Mouse (Mus musculus): Measurements from ENCODE around the gene Lce1m.
"Not testable (repeated sequence)": the region's sequence is repeated elsewhere in the genome, so short reads cannot be mapped to it uniquely, and the experiment has no call there.

Gene Lce1m

DNA sequence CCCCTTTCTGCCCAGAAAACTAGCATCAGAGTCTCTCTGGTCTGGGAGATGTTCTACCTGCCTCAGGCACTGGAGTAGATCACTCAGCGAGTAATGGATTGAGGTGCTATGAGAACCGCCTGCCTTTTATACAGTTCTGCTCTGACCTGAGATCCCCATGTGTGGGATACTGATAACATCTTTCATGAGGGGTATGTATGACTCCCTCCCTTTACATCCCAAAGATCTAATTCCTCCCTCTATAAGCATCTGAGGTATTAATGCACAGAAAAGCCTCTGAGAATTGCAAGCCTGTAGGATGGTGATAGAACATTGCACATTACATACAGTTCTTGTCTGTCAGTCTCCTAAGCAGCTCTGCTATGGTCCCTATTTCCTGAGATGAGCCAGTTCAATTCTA is at the start of gene Lce1m:
TSS of gene Lce1m (minus strand) at position 101 of the 400 bp plus-strand sequence.
- in situ Hi-C loops (cut with MboI) = no loop called here

- in situ Hi-C loops (cut with MboI) = not testable (repeated sequence)
These were observed 49.7 kb upstream of the Lce1m start, which contains the start of gene Gm4858 for GRCm38 (mm10) chr3:93068523-93068922. TSS of gene Gm4858 (plus strand) at chr3:93068823.

DNA sequence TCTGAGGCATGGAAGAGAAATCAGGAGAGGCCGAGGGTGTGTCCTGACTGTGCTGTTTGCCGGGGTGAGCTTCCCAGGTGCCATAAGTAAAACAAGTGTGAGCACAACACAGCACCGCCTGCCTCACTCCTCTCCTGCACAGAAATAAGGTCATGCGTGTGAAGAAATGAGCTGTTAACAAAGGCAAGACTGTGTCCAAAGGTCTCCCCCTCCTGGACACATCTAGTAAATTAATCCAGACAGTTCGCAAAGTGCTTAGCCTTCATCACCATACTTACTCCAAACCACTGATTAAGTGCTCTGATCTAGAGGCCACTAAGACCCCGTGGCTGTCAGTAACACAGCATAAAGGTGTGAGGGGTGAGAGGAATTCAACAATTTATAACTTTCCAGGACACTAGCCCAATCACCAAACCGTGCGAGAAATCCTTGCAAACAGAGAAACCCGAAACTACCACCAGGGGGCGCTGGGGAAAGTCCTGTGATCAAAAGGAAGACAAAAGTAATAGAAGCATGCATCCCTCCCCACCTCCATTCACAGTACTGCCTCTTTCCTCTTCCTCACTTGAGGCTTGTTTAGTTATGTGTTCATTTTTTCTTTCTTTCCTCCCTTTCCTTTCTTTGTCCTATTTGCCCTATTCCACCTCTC is 34.1 kb upstream of the Lce1m start:
- in situ Hi-C loops (cut with MboI) = no loop called here

GRCm38 (mm10) chr3:93050182-93050581 is 31.3 kb upstream of the Lce1m start:
- in situ Hi-C loops (cut with MboI) = no loop called here

DNA sequence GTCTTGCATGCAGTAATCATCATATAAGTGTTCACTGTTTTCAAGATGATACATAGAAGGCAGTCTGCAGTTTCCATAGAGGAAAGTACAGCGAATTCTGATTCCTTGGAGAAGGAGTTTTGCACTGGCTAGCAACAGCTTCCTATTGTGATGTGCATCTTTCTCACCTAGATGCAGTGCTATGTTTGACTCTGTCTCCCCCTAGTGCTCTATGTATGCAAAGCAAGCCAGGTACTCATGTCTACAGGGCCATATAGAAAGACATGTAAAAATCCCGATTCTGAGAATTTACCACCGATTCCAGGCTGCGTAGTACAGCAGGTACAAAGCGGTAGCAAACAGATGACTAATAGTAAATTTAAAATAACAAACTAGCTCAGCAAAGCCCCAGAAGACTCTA is 12.6 kb upstream of the Lce1m start:
- in situ Hi-C loops (cut with MboI) = no loop called here

DNA sequence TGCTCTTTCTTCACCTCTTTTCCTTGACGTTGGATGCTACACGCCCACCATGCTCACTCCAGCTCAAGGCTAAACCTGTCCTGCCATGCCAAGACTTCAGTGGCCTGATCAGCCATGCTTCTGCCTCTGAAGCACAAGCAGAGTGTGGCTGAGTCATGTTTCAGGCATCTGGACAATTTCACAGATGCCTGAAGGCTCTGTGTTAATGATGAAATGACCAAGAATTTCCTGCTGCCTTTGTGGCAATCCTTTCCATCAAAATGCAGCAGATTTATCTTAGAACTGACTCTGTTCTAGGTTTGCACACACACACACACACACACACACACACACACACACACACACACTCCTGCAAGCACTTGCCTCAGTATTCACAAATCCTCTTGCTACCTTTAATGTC is 6.6 kb upstream of the Lce1m start:
- in situ Hi-C loops (cut with MboI) = no loop called here

GRCm38 (mm10) chr3:93023411-93024184 is 4.7 kb upstream of the Lce1m start:
- in situ Hi-C loops (cut with MboI) = no loop called here

DNA sequence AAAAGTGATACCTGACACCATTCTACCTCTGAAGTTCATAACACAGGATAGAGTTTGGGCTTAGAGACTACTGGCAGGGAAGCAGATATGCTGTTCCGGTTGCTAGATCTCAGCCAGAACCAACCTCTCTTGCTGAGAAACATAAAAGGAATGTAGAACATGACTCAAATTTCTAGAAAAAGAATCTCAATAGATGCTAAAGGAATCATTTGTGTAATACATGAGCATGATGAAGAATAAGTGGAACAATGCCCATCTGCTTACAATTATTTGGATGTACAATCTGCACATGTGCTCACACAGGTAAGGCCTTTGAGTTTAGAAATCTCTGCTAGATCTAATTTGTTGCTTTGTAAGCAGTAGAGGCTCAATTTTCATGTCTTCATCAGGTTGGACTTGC is 2.3 kb upstream of the Lce1m start:
- in situ Hi-C loops (cut with MboI) = no loop called here

DNA sequence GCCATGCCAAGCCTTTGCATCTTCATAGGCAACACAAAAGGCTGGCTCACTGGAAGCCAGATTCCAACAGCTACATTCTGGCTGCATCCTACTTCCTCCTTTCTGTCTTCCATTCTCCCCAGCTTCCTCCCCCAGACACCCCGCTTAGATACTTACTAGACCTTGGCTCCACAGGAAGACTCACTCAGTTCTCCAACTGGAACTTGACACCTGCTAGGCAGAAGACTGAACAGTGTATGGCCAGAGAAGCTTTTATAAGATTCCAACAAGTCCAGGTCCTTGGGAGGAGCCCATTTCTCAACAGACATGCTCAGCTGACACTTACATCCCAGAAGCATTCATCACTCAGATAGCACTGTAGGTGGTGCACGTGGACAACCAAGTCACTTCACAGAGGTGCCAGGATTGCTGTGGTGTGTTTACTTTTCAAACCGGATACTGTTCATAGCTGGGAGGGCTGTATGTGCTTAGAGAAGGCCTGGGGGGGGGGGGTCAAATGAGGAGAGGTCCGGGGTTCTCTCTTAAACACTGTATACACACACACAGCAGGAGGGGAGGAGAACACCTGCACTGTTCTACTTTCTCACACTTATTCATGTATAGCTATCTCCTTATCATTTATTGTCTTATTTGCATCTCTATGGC is 3.3 kb downstream of the Lce1m start, which contains the start of gene Crct1:
TSS of gene Crct1 (minus strand) at position 228 of the 645 bp plus-strand sequence.
- in situ Hi-C loops (cut with MboI) = no loop called here

- in situ Hi-C loops (cut with MboI) = no loop called here
These were observed 4.0 kb downstream of the Lce1m start for GRCm38 (mm10) chr3:93014871-93015270.

DNA sequence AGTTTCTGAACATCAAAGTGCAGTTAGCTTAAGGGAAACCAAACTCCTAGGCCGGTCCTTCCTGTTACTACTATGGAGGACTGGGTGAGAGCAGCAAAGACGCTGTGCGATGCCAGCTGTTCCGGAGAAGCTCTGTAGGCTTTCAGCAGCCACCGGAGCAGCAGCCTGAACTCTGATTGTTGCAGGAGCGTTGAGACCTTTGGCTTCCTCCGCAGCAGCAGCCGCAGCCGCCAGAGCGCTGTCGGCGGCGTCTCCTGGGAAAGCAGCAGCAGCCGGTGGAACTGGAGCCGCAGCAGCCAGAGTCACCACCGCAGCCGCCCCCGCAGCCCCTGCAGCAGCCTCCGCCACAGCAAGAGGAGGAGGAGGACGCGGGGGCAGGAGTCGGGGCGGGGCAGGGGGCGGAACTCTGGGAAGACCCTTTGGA is 4.5 kb downstream of the Lce1m start:
- in situ Hi-C loops (cut with MboI) = no loop called here

- in situ Hi-C loops (cut with MboI) = no loop called here
These were observed 16.0 kb downstream of the Lce1m start for GRCm38 (mm10) chr3:93002843-93003242.

DNA sequence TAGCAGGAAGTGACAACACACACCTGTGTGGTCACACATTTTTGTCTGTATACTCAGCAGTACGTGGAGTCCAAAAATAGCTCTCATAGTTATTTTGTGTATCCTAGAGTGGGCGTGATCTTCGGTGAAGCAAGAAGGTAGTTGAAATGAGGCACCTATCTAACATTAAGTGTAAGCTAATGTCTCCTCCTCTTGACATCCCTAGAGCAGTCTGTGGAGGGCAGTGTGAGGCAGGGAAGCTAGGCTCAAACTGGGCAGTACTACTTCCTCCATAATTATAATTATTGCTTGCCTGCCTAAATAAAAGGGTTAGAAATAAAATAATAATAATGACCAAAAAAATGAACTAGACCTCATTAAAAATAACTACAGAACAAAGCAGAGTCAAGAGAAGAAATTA is 18.2 kb downstream of the Lce1m start:
- in situ Hi-C loops (cut with MboI) = no loop called here

DNA sequence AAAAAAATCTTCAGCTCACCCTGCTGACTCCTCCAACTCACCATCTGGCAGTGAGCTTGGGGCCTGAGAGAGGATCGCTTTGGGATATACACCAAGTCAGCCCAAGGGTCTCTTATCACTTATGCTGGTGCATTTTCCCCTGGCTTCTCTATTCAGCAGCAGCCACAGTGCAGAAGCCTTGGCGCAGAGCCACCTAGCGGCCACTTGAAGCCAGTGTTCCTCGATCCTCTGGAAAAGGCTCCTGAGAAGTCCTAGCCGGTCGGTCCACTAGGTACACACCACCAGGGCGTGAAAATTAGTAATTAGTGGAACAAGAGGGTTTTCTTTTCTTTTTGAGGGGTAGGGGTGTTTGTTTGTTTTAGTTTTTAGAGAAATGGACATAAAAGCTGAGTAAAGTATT is 20.2 kb downstream of the Lce1m start:
- in situ Hi-C loops (cut with MboI) = no loop called here

GRCm38 (mm10) chr3:92991926-92992325 is 26.9 kb downstream of the Lce1m start, which contains the start of gene Lce3f:
TSS of gene Lce3f (plus strand) at chr3:92992226.
- in situ Hi-C loops (cut with MboI) = no loop called here

GRCm38 (mm10) chr3:92978484-92978883 is 40.4 kb downstream of the Lce1m start:
- in situ Hi-C loops (cut with MboI) = no loop called here

Measured in mature B cell (primary cell).